Mouse (Mus musculus) myocyte (in vitro differentiated cells): ENCODE data around the gene Cacng1.

Source experiments
- CEBPB ChIP-seq: IDR thresholded peaks from 2 replicates; pipeline ENCODE4 v1.6.1; 2011; ENCODE audit warnings: mild to moderate bottlenecking, moderate library complexity; ENCODE audit not compliant: poor library complexity, insufficient read depth, severe bottlenecking
- E2F4 ChIP-seq: IDR thresholded peaks from one replicate; pipeline ENCODE4 v1.6.1; 2011; ENCODE audit warnings: mild to moderate bottlenecking, control low read depth, moderate library complexity; ENCODE audit not compliant: insufficient read depth
- MAX ChIP-seq: IDR thresholded peaks from one replicate; pipeline ENCODE4 v1.6.1; 2011; ENCODE audit warnings: low read depth, mild to moderate bottlenecking, control low read depth
- MYOD1 ChIP-seq, 3 experiments: IDR thresholded peaks; one replicate each; pipeline ENCODE4 v1.6.1; 2011; ENCODE audit warnings: control low read depth in 2 of 3, low read depth in 2 of 3, mild to moderate bottlenecking in 2 of 3, moderate library complexity in 1 of 3; ENCODE audit not compliant: insufficient read length in 2 of 3, control insufficient read depth in 1 of 3
- MYOG ChIP-seq, 3 experiments: IDR thresholded peaks; one replicate each; pipeline ENCODE4 v1.6.1; 2011; ENCODE audit warnings: control low read depth in 2 of 3, low read depth in 2 of 3, mild to moderate bottlenecking in 2 of 3; ENCODE audit not compliant: insufficient read length in 2 of 3, control insufficient read depth in 1 of 3, insufficient read depth in 1 of 3
- POLR2A ChIP-seq: IDR thresholded peaks from one replicate; pipeline ENCODE4 v1.6.1; 2011; ENCODE audit warnings: low read depth, mild to moderate bottlenecking, control low read depth, moderate library complexity; ENCODE audit not compliant: insufficient read length
- POLR2AphosphoS2 ChIP-seq: IDR thresholded peaks from one replicate; pipeline ENCODE4 v1.6.1; 2011; ENCODE audit warnings: low read depth, control low read depth; ENCODE audit not compliant: insufficient read length
- REST ChIP-seq: IDR thresholded peaks from one replicate; pipeline ENCODE4 v1.6.1; 2011; ENCODE audit warnings: mild to moderate bottlenecking, control low read depth, moderate library complexity; ENCODE audit not compliant: insufficient read depth, insufficient read length
- SRF ChIP-seq: IDR thresholded peaks from one replicate; pipeline ENCODE4 v1.6.1; 2011; ENCODE audit warnings: low read depth; ENCODE audit not compliant: control insufficient read depth, insufficient read length
- TCF12 ChIP-seq: IDR thresholded peaks from one replicate; pipeline ENCODE4 v1.6.1; 2011; ENCODE audit warnings: mild to moderate bottlenecking, control low read depth; ENCODE audit not compliant: poor library complexity, insufficient read depth, severe bottlenecking
- TCF3 ChIP-seq: IDR thresholded peaks from one replicate; pipeline ENCODE4 v1.6.1; 2011; ENCODE audit warnings: low read depth, control low read depth; ENCODE audit not compliant: insufficient read length
- USF1 ChIP-seq: IDR thresholded peaks from one replicate; pipeline ENCODE4 v1.6.1; 2011; ENCODE audit warnings: low read depth, mild to moderate bottlenecking, control low read depth, moderate library complexity

DNA sequence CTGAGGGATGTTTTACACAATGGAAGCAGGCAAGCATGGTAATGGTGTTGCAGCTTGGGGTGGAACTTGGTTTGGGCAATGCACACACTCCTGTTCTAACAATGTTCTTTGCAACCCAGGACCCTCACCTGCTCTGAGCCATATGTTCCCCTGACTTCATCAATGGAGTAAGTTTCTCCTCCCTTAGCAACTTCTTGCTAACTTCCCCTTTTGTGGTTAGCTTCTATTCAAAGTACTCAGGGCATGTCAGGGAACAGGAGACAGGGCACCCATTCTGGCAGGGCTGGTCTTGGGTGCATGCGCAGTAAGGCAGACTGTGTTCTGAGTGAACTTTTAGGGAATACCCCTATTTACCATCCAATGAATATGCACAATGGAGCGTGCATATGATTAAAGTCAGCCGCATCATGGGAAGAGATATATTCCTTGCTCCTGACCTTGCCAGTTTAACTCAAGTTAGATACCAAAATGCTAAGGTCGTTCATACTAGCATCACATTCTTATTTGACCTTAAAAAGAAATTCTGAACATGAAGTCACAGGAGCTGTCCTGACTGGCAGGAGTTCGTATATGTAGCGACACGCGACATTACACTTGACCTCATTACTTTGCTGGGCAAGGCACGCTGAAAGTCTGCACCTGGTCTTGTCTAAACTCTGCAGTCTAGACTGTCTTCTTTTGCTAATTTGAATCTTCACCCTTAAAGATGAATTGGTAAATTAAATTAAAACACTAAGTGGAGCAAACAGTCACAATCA lies 4.1 kb upstream of the Cacng1 start:
- no peak for TF ChIP-seq POLR2A
- TF ChIP-seq MYOD1 (IDR thresholded peaks at IDR 0.05; ENCODE audit: control insufficient read depth in 1 of 3, insufficient read length in 2 of 3, low read depth in 2 of 3) = no peak
- TF ChIP-seq USF1 = no peak
- no peak for TF ChIP-seq E2F4
- no peak for TF ChIP-seq MAX
- TF ChIP-seq TCF12 = no peak
- no peak for TF ChIP-seq MYOG (IDR thresholded peaks at IDR 0.05; ENCODE audit: control insufficient read depth in 1 of 3, insufficient read depth in 1 of 3, insufficient read length in 2 of 3, low read depth in 2 of 3)
- no peak for TF ChIP-seq SRF
- no peak for TF ChIP-seq CEBPB
- no peak for TF ChIP-seq POLR2AphosphoS2
- no peak for TF ChIP-seq TCF3
- no peak for TF ChIP-seq REST
